Mouse (Mus musculus) G1E (cell line): ENCODE data around the gene Ntmt1.

Source experiments
- CTCF ChIP-seq: IDR thresholded peaks from 2 replicates; pipeline ENCODE4 v1.5.1; 2012; ENCODE audit warnings: low read depth, low read length, inconsistent platforms, mixed read lengths
- GATA1 ChIP-seq: IDR thresholded peaks from 2 replicates; pipeline ENCODE4 v1.6.1; 2012; ENCODE audit warnings: borderline replicate concordance, low read length, inconsistent platforms, mixed read lengths
- GATA2 ChIP-seq: IDR thresholded peaks from 2 replicates; pipeline ENCODE4 v1.6.1; 2012; ENCODE audit warnings: low read depth, low read length, inconsistent platforms, borderline replicate concordance
- TAL1 ChIP-seq: conservative IDR thresholded peaks from 2 replicates; pipeline ENCODE4 v1.6.1; 2012; ENCODE audit warnings: low read depth, low read length, inconsistent platforms, mixed read lengths

DNA sequence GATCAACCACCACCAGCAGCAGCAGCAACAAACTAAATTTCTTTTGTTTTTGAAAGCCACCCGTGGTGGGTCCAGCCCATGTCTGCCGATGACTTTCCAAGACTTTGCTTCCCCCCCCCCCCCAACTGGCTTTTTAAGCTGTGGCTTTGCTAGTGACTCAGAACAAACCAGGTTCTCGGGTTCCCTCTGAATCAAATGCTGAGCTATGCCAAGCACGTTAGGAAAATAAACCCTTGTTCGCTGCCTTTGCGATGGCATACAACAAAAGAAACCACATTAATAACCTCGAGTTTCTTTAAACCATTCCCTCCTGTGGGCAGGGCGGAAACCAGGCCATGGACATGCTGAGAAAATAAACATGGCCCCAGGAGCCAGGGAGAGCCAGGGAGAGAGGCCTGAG lies 40.6 kb downstream of the Ntmt1 start:
- no peak for TF ChIP-seq CTCF
- no peak for TF ChIP-seq GATA2
- no peak for TF ChIP-seq TAL1
- TF ChIP-seq GATA1 = no peak
